Mouse (Mus musculus): ENCODE measurements around the gene Senp2. TPM values are rescaled to one million over a fixed set of nuclear protein-coding genes. Genes with fewer than 3 reads are reported as not detected.

Gene Senp2
- 102 TPM for total RNA-seq (2023)

DNA sequence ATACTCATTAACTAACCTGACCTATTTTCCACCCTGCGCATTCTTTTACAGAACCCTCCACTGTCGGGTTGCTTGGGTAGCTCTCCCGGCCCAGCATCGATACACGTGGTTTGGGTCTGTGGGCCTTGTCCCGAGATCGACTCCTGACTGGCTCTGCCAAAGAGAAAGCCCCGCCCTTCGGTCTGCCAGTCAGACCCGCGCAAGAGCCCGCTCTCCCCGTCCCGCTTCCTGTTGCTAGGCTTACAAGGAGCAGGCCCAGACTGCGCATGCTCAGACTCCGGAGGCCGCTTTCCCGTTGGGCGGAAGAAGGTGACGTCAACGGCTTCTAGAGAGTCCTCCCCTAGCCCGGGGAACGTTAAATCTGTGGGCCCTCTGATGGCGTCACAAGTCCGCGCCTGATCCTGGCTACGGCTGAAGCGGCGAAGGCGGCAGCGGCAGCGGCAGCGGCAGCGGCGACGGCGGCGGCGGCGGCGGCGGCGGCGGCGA lies at the start of gene Senp2:
Senp2 (plus strand) TSS at position 386 of the 486 bp plus-strand sequence.

DNA sequence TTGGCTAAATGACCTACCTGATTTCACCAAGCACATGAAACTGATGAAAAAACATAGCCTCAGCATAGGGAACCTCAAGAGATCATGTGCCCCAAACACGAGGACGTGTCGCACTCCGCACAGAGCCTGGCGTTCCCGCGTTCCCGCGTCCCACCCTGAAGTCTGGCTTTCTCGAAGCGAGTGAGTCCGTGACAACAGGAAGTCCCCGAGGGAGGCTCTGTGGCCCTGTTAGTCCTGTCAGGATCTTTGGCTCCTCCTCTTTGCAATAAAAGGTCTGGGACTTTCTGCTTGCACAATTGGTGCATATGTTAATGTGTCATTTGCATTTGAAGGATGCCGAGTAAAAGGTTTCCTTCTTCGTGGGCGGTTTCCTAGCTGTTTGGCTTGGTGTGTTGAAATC lies 14.0 kb upstream of the Senp2 start, which contains the start of gene Liph:
Liph (minus strand) TSS at position 360 of the 400 bp plus-strand sequence.

Other genes with a start within 250 kb of the Senp2 start
- 4.4 TPM for gene Ehhadh, start 221.7 kb upstream of the Senp2 start, total RNA-seq (2023)
- gene Map3k13, start 215.1 kb upstream of the Senp2 start, total RNA-seq (2023): 0.83 TPM
- gene Tmem41a, start 61.9 kb upstream of the Senp2 start, total RNA-seq (2023): 7.2 TPM
- not detected for gene Liph, start 13.8 kb upstream of the Senp2 start, total RNA-seq (2023)
- 0.62 TPM for gene Igf2bp2, start 153.8 kb downstream of the Senp2 start, total RNA-seq (2023)

Measured in CD4-positive naive resting alpha-beta T cell, adult 57 days (primary cell).